Mouse (Mus musculus): Measurements from ENCODE around the gene Zzef1. TPM values are rescaled to one million over a fixed set of nuclear protein-coding genes. Genes with fewer than 3 reads are reported as not detected.

The Zzef1 gene
- 36.2 and 104 TPM in 2 replicates for polyA plus RNA-seq (2012; rRNA removed)

DNA sequence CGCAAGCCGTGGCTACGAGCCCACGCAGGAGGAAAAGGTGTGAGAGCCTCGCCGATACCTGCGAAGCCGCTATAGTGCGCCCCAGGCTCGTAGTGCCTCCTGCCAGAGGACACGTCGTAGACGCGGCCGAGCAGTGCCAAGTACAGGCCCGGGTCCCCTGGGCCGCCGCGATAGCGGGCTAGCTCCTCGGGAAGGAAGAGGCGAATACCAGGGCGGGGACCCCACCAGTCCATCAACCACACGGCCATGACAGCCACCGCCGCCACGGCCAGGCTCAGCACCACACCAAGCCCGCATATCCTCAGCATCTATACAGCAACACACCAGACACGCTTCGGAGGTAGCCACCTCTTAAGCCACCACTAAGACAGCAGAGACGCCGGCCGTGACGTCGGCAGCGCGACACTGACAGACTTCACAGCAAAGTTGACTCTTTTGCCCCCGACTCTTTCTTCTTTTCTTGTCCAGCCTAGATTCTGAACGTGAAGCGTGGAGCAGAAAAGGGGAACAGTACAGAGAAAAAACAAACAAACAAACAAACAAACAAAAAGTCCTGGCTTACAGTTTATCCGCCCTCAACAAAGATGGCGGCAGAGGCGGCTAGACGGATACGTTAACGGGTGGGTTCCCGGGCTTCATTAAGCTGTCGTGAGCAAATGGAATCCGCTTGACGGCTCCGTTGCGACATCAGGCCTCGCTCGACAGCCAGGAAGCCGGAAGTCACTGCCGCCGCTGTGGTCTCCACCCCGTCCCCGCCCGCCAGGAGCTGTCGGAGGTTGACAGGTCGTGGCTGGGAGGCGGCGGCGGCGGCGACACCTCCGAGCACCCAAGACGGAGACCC lies at the start of gene Zzef1, which contains the start of gene Cyb5d2:
TSS of gene Zzef1 (plus strand) at position 772 of the 841 bp plus-strand sequence.
TSS of gene Cyb5d2 (minus strand) at position 688 of the 841 bp plus-strand sequence.
- peaks cover 12% of the 10 kb centered on the region; the same call in 1 of the 2 replicates for H3K4me1 ChIP-seq (ENCODE audit: control insufficient read depth, insufficient read depth, insufficient read length, low read length)

DNA sequence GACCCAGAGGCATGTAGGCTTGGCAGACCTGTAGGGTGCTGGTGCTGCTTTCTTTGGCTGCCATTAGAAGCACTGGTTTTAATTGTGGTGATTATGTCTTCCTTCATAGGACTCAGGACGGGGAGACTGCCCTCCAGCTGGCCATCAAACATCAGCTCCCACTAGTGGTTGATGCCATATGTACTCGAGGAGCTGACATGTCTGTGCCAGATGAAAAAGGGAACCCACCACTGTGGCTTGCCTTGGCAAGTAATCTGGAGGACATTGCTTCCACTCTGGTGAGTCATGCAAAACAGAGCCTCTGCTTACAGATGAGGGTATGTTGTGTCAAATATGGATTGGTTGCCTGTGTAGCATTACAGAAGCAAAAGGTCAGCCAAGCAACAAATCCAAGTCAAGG lies 44.1 kb upstream of the Zzef1 start:
- Histone ChIP-seq H3K27me3 (ENCODE audit: control insufficient read depth, insufficient read depth, low read length) (no peaks in the 10 kb centered on the region), H3K36me3 (ENCODE audit: control insufficient read depth, insufficient read depth, low read length) (peaks cover 80% of the 10 kb centered on the region), H3K27ac (ENCODE audit: insufficient read depth, low read depth, low read length) (no peak overlapping the region), H3K4me1 (ENCODE audit: control insufficient read depth, insufficient read depth, insufficient read length, low read length) (no peaks in the 10 kb centered on the region), H3K4me3 (ENCODE audit: low read depth, low read length) (no peak overlapping the region)
- TF ChIP-seq POLR2A (IDR thresholded peaks at IDR 0.05; ENCODE audit: low read depth, low read length) = no peak
- no peak for TF ChIP-seq CTCF (IDR thresholded peaks at IDR 0.05; ENCODE audit: extremely low read depth, insufficient read length, insufficient replicate concordance, low read depth, low read length)
- 44% methylated on average over 2 of the region's 2 CpGs for WGBS

More for the DNA sequence above, at the start of gene Zzef1, which contains the start of gene Cyb5d2:
- Histone ChIP-seq H3K4me3 (ENCODE audit: low read depth, low read length) (peak within 1 kb of the TSS; percentile 85), H3K27me3 (ENCODE audit: control insufficient read depth, insufficient read depth, low read length) (no peaks in the 10 kb centered on the region), H3K27ac (ENCODE audit: insufficient read depth, low read depth, low read length) (peak within 1 kb of the TSS; percentile 88), H3K36me3 (ENCODE audit: control insufficient read depth, insufficient read depth, low read length) (no peaks in the 10 kb centered on the region)
- peak; percentile 84 for TF ChIP-seq POLR2A (IDR thresholded peaks at IDR 0.05; ENCODE audit: low read depth, low read length)
- TF ChIP-seq CTCF (IDR thresholded peaks at IDR 0.05; ENCODE audit: extremely low read depth, insufficient read length, insufficient replicate concordance, low read depth, low read length) = no peak
- under 1% methylated on average over 69 of the region's 69 CpGs for WGBS

- TF ChIP-seq POLR2A (IDR thresholded peaks at IDR 0.05; ENCODE audit: low read depth, low read length) (no peak), CTCF (IDR thresholded peaks at IDR 0.05; ENCODE audit: extremely low read depth, insufficient read length, insufficient replicate concordance, low read depth, low read length) (no peak)
- H3K4me1 ChIP-seq (ENCODE audit: control insufficient read depth, insufficient read depth, insufficient read length, low read length) = no peaks in the 10 kb centered on the region
- H3K36me3 ChIP-seq (ENCODE audit: control insufficient read depth, insufficient read depth, low read length) = peaks cover 83% of the 10 kb centered on the region
- H3K27ac ChIP-seq (ENCODE audit: insufficient read depth, low read depth, low read length) = no peak overlapping the region
- no peaks in the 10 kb centered on the region for H3K27me3 ChIP-seq (ENCODE audit: control insufficient read depth, insufficient read depth, low read length)
- no peak overlapping the region for H3K4me3 ChIP-seq (ENCODE audit: low read depth, low read length)
- 95% methylated on average over 5 of the region's 5 CpGs for WGBS
Measured at GRCm38 (mm10) chr11:72758316-72758715, 37.7 kb upstream of the Zzef1 start.

- WGBS = 90% methylated on average over 6 of the region's 6 CpGs
- Histone ChIP-seq H3K4me1 (ENCODE audit: control insufficient read depth, insufficient read depth, insufficient read length, low read length) (no peaks in the 10 kb centered on the region), H3K36me3 (ENCODE audit: control insufficient read depth, insufficient read depth, low read length) (peaks cover 84% of the 10 kb centered on the region), H3K27ac (ENCODE audit: insufficient read depth, low read depth, low read length) (no peak overlapping the region), H3K4me3 (ENCODE audit: low read depth, low read length) (no peak overlapping the region), H3K27me3 (ENCODE audit: control insufficient read depth, insufficient read depth, low read length) (no peaks in the 10 kb centered on the region)
- TF ChIP-seq CTCF (IDR thresholded peaks at IDR 0.05; ENCODE audit: extremely low read depth, insufficient read length, insufficient replicate concordance, low read depth, low read length) (no peak), POLR2A (IDR thresholded peaks at IDR 0.05; ENCODE audit: low read depth, low read length) (no peak)
Measured at GRCm38 (mm10) chr11:72759581-72759980, 36.4 kb upstream of the Zzef1 start.

DNA sequence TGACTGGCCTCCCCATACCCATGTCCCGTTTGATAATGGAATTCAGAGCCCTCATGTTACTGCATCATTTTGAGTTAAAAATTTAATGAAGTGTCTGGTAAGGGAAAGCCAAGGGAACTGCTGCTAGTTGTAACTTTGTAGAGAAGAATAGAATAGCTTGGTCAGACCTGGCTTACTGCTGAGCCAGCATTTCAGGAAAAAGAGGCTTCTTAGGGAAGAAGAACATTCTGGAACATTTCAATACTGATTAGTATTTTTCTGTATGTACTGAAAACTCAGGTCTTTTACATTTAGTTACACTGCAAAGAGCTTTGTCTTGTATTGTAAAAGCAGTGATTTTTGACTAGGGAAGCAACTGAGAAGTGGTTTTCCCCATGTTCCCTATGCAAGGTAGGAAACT lies 35.2 kb upstream of the Zzef1 start:
- H3K27ac ChIP-seq (ENCODE audit: insufficient read depth, low read depth, low read length) = no peak overlapping the region
- TF ChIP-seq POLR2A (IDR thresholded peaks at IDR 0.05; ENCODE audit: low read depth, low read length) (no peak), CTCF (IDR thresholded peaks at IDR 0.05; ENCODE audit: extremely low read depth, insufficient read length, insufficient replicate concordance, low read depth, low read length) (no peak)
- H3K27me3 ChIP-seq (ENCODE audit: control insufficient read depth, insufficient read depth, low read length) = no peaks in the 10 kb centered on the region
- WGBS = 78% methylated on average over 1 of the region's 1 CpGs
- H3K4me3 ChIP-seq (ENCODE audit: low read depth, low read length) = no peak overlapping the region
- H3K4me1 ChIP-seq (ENCODE audit: control insufficient read depth, insufficient read depth, insufficient read length, low read length) = no peaks in the 10 kb centered on the region
- peaks cover 78% of the 10 kb centered on the region for H3K36me3 ChIP-seq (ENCODE audit: control insufficient read depth, insufficient read depth, low read length)

GRCm38 (mm10) chr11:72764270-72764669 lies 31.8 kb upstream of the Zzef1 start:
- H3K4me1 ChIP-seq (ENCODE audit: control insufficient read depth, insufficient read depth, insufficient read length, low read length) = 0 out of 2 replicates have a peak, but pooled peaks cover 2% of the 10 kb centered on the region
- H3K27me3 ChIP-seq (ENCODE audit: control insufficient read depth, insufficient read depth, low read length) = no peaks in the 10 kb centered on the region
- 60% methylated on average over 4 of the region's 4 CpGs for WGBS
- no peak overlapping the region for H3K4me3 ChIP-seq (ENCODE audit: low read depth, low read length)
- no peak overlapping the region for H3K27ac ChIP-seq (ENCODE audit: insufficient read depth, low read depth, low read length)
- H3K36me3 ChIP-seq (ENCODE audit: control insufficient read depth, insufficient read depth, low read length) = peaks cover 59% of the 10 kb centered on the region
- no peak for TF ChIP-seq POLR2A (IDR thresholded peaks at IDR 0.05; ENCODE audit: low read depth, low read length)

GRCm38 (mm10) chr11:72767716-72768115 lies 28.3 kb upstream of the Zzef1 start:
- H3K4me1 ChIP-seq (ENCODE audit: control insufficient read depth, insufficient read depth, insufficient read length, low read length) = 0 out of 2 replicates have a peak, but pooled peaks cover 2% of the 10 kb centered on the region
- 90% methylated on average over 8 of the region's 8 CpGs for WGBS
- H3K27me3 ChIP-seq (ENCODE audit: control insufficient read depth, insufficient read depth, low read length) = no peaks in the 10 kb centered on the region
- H3K27ac ChIP-seq (ENCODE audit: insufficient read depth, low read depth, low read length) = no peak overlapping the region
- H3K4me3 ChIP-seq (ENCODE audit: low read depth, low read length) = no peak overlapping the region
- H3K36me3 ChIP-seq (ENCODE audit: control insufficient read depth, insufficient read depth, low read length) = peaks cover 30% of the 10 kb centered on the region
- TF ChIP-seq POLR2A (IDR thresholded peaks at IDR 0.05; ENCODE audit: low read depth, low read length) (no peak), CTCF (IDR thresholded peaks at IDR 0.05; ENCODE audit: extremely low read depth, insufficient read length, insufficient replicate concordance, low read depth, low read length) (no peak)

Measured in small intestine, adult 2 months (tissue).